Comparison of ENCODE assay signal across 24 mouse cellular contexts in the genomic region with DNA sequence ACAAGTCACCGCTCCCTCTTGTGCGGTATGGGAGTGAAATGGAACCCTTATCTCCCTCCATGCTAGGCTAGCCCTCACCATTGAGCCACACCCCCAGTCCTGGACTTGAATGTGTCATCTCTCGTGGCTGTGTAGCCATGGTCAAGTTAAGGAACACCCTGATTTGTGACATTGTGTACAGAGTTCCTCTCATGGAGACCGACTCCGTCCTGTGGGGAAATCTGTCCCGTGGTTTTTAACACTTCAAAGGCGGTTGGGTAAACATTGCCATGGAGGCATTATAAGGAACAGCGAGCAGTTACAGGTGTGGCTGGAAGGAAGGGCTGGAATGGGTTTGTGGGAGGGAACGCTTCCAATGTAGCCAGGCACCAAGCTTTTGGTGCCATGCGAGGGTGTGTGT. TPM values are rescaled to one million over a fixed set of nuclear protein-coding genes. Genes with fewer than 3 reads are reported as not detected.
A peak's percentile ranks its signal among the peaks of the same experiment; 100 is the strongest.
DNase-seq lines count a peak whose midpoint lies in the region; ATAC-seq and TF ChIP-seq lines count a peak whose summit lies in the region.
"Had no signal": no experiment of that assay in that cellular context is flagged by ENCODE, and none has a peak within 500 bp of the region (broad histone marks: within the 10 kb centered on the region; RNA-seq: fewer than 3 reads in every experiment).

No protein-coding gene starts in this region.

- H3K27me3 ChIP-seq in liver, embryonic 16.5 days (ENCODE audit: control insufficient read depth, insufficient read depth, low read depth, low read length) = peaks cover 6% of the 10 kb centered on the region
- peaks cover 22% of the 10 kb centered on the region for H3K27me3 ChIP-seq in liver, embryonic 11.5 days (replicated peaks; ENCODE audit: control insufficient read depth, insufficient read depth, low read length)
- peaks cover 15% of the 10 kb centered on the region for H3K27me3 ChIP-seq in intestine, embryonic 14.5 days (replicated peaks; ENCODE audit: control insufficient read depth, insufficient read depth, low read length)
- H3K27me3 ChIP-seq in lung, postnatal 0 days (replicated peaks; ENCODE audit: insufficient read depth, low read length) = no peaks in the 10 kb centered on the region
- H3K27me3 ChIP-seq in stomach, embryonic 16.5 days (ENCODE audit: control insufficient read depth, insufficient read depth, low read length) = peaks cover 10% of the 10 kb centered on the region; the same call in 1 of the 2 replicates
- no peaks in the 10 kb centered on the region for H3K27me3 ChIP-seq in cerebellum, adult 2 months (ENCODE audit: control insufficient read depth, insufficient read depth, low read length)

- no peak for TF ChIP-seq POLR2A in cerebellum, adult 2 months (IDR thresholded peaks at IDR 0.05; ENCODE audit: borderline replicate concordance, insufficient read depth, low read length)

- H3K9ac ChIP-seq in liver, embryonic 16.5 days (ENCODE audit: low read depth, low read length) = no peak overlapping the region
- H3K9ac ChIP-seq in liver, embryonic 11.5 days (ENCODE audit: low read depth, low read length) = no peak overlapping the region
- no peak overlapping the region for H3K9ac ChIP-seq in intestine, embryonic 14.5 days (ENCODE audit: low read length)
- H3K9ac ChIP-seq in lung, postnatal 0 days (replicated peaks; ENCODE audit: low read depth) = no peak overlapping the region
- H3K9ac ChIP-seq in stomach, embryonic 16.5 days (ENCODE audit: low read length) = no peak overlapping the region
- H3K9ac ChIP-seq: forebrain, embryonic 15.5 days; kidney, embryonic 15.5 days; limb, embryonic 12.5 days; liver, embryonic 14.5 days; neural tube, embryonic 13.5 days had no signal

- no peak overlapping the region for H3K4me3 ChIP-seq in liver, embryonic 16.5 days (ENCODE audit: low read depth, low read length)
- H3K4me3 ChIP-seq in liver, embryonic 11.5 days (ENCODE audit: low read depth, low read length) = no peak overlapping the region
- H3K4me3 ChIP-seq in intestine, embryonic 14.5 days (ENCODE audit: low read depth, low read length) = no peak overlapping the region
- no peak overlapping the region for H3K4me3 ChIP-seq in lung, postnatal 0 days (ENCODE audit: low read depth, low read length)
- no peak overlapping the region for H3K4me3 ChIP-seq in stomach, embryonic 16.5 days (replicated peaks; ENCODE audit: low read length)
- no peak overlapping the region for H3K4me3 ChIP-seq in cerebellum, adult 2 months (replicated peaks; ENCODE audit: insufficient read depth, low read depth, low read length)
- H3K4me3 ChIP-seq: forebrain, embryonic 15.5 days; heart, embryonic 10.5 days; kidney, embryonic 15.5 days; limb, embryonic 12.5 days; megakaryocyte, embryonic 14.5 days; neural tube, embryonic 13.5 days had no signal

- no peak overlapping the region for H3K4me2 ChIP-seq in liver, embryonic 16.5 days (ENCODE audit: low read depth, low read length)
- no peak overlapping the region for H3K4me2 ChIP-seq in liver, embryonic 11.5 days
- H3K4me2 ChIP-seq in intestine, embryonic 14.5 days (ENCODE audit: low read length) = no peak overlapping the region
- no peak overlapping the region for H3K4me2 ChIP-seq in lung, postnatal 0 days (replicated peaks; ENCODE audit: low read depth, low read length)
- no peak overlapping the region for H3K4me2 ChIP-seq in stomach, embryonic 16.5 days (ENCODE audit: low read depth, low read length)
- H3K4me2 ChIP-seq: forebrain, embryonic 15.5 days; kidney, embryonic 15.5 days; limb, embryonic 12.5 days; neural tube, embryonic 13.5 days had no signal

- 33% methylated on average over 10 of the region's 10 CpGs for WGBS in liver, embryonic 16.5 days (ENCODE audit: insufficient replicate concordance)
- WGBS in liver, embryonic 11.5 days = 56% methylated on average over 10 of the region's 10 CpGs
- WGBS in intestine, embryonic 14.5 days = 54% methylated on average over 10 of the region's 10 CpGs
- 32% methylated on average over 10 of the region's 10 CpGs for WGBS in lung, postnatal 0 days
- WGBS in stomach, embryonic 16.5 days = 47% methylated on average over 10 of the region's 10 CpGs
- WGBS in cerebellum, adult 2 months = 82% methylated on average over 10 of the region's 10 CpGs

- no peak for TF ChIP-seq EP300 in lung, postnatal 0 days (IDR thresholded peaks at IDR 0.05)

- ATAC-seq in liver, embryonic 16.5 days (ENCODE audit: low read depth) = peak; percentile 45; the same call in 1 of the 2 replicates
- ATAC-seq in liver, embryonic 11.5 days (replicated peaks; ENCODE audit: low FRiP score) = no peak
- peak; percentile 65 for ATAC-seq in intestine, embryonic 14.5 days (replicated peaks; ENCODE audit: low FRiP score, low TSS enrichment, low read depth)
- peak; percentile 86 for ATAC-seq in lung, postnatal 0 days
- ATAC-seq in stomach, embryonic 16.5 days (ENCODE audit: insufficient read depth, low FRiP score) = peak; percentile 67
- ATAC-seq: CD4-positive, CD25-positive, alpha-beta regulatory T cell, adult 4 months; forebrain, embryonic 15.5 days had no signal

- no peak for TF ChIP-seq CTCF in lung, postnatal 0 days (IDR thresholded peaks at IDR 0.05)
- no peak for TF ChIP-seq CTCF in cerebellum, adult 2 months (IDR thresholded peaks at IDR 0.05; ENCODE audit: borderline replicate concordance, insufficient read depth, low read depth, low read length)

- no peaks in the 10 kb centered on the region for H3K9me3 ChIP-seq in liver, embryonic 16.5 days (replicated peaks; ENCODE audit: control insufficient read depth, low read length)
- H3K9me3 ChIP-seq in liver, embryonic 11.5 days (ENCODE audit: control insufficient read depth, low read length) = no peaks in the 10 kb centered on the region
- no peaks in the 10 kb centered on the region for H3K9me3 ChIP-seq in intestine, embryonic 14.5 days (ENCODE audit: control insufficient read depth, low read length)
- H3K9me3 ChIP-seq in lung, postnatal 0 days (ENCODE audit: low read length) = no peaks in the 10 kb centered on the region
- H3K9me3 ChIP-seq in stomach, embryonic 16.5 days (replicated peaks; ENCODE audit: control insufficient read depth, low read length) = no peaks in the 10 kb centered on the region
- H3K9me3 ChIP-seq: forebrain, embryonic 15.5 days; heart, embryonic 10.5 days; kidney, embryonic 15.5 days; limb, embryonic 12.5 days; megakaryocyte, embryonic 14.5 days; neural tube, embryonic 13.5 days had no signal

- no peaks in the 10 kb centered on the region; the same call in 1 of the 2 replicates for H3K4me1 ChIP-seq in liver, embryonic 16.5 days (ENCODE audit: control insufficient read depth, low read depth, low read length)
- no peaks in the 10 kb centered on the region for H3K4me1 ChIP-seq in liver, embryonic 11.5 days (replicated peaks; ENCODE audit: control insufficient read depth, insufficient read depth, low read length)
- H3K4me1 ChIP-seq in intestine, embryonic 14.5 days (replicated peaks; ENCODE audit: control insufficient read depth, insufficient read depth, low read length) = 0 out of 2 replicates have a peak, but pooled peaks cover 11% of the 10 kb centered on the region
- no peaks in the 10 kb centered on the region for H3K4me1 ChIP-seq in lung, postnatal 0 days (ENCODE audit: insufficient read depth, low read depth, low read length)
- H3K4me1 ChIP-seq in stomach, embryonic 16.5 days (ENCODE audit: control insufficient read depth, insufficient read depth, low read length) = no peaks in the 10 kb centered on the region; the same call in 1 of the 2 replicates
- H3K4me1 ChIP-seq in cerebellum, adult 2 months (ENCODE audit: control insufficient read depth, insufficient read depth, low read length) = no peaks in the 10 kb centered on the region; the same call in 1 of the 2 replicates
- H3K4me1 ChIP-seq: megakaryocyte, embryonic 14.5 days; neural tube, embryonic 13.5 days had no signal

- no peak overlapping the region for H3K27ac ChIP-seq in liver, embryonic 16.5 days (ENCODE audit: low read length)
- H3K27ac ChIP-seq in liver, embryonic 11.5 days (ENCODE audit: low read depth, low read length) = no peak overlapping the region
- 0 out of 2 replicates have a peak overlapping the region, but pooled peaks have one; percentile 14 for H3K27ac ChIP-seq in intestine, embryonic 14.5 days (ENCODE audit: low read depth)
- no peak overlapping the region for H3K27ac ChIP-seq in lung, postnatal 0 days (ENCODE audit: low read length)
- H3K27ac ChIP-seq in stomach, embryonic 16.5 days (ENCODE audit: low read length) = no peak overlapping the region
- no peak overlapping the region for H3K27ac ChIP-seq in cerebellum, adult 2 months (ENCODE audit: insufficient read depth, low read length)
- H3K27ac ChIP-seq: forebrain, embryonic 15.5 days; heart, embryonic 10.5 days; kidney, embryonic 15.5 days; limb, embryonic 12.5 days; liver, embryonic 14.5 days; neural tube, embryonic 13.5 days had no signal

- no peak for DNase-seq in liver, embryonic 11.5 days (ENCODE audit: low spot score)
- DNase-seq in intestine, embryonic 14.5 days (ENCODE audit: low spot score) = peak; percentile 62
- peak; percentile 79 for DNase-seq in lung, postnatal 0 days (ENCODE audit: low spot score)
- no peak for DNase-seq in cerebellum, postnatal 36 days
- no peak for DNase-seq in layer of hippocampus, postnatal 25 days (ENCODE audit: extremely low spot score in 1 of 2, low spot score in 1 of 2)
- no peak for DNase-seq in cerebellum, adult 2 months
- DNase-seq: cerebellum, adult 18-20 months; gastrocnemius, postnatal 25 days; kidney, postnatal 4 days; midbrain, embryonic 14.5 days; right cerebral cortex, postnatal 25 days; thymus, postnatal 4 days had no signal

- no peaks in the 10 kb centered on the region for H3K36me3 ChIP-seq in liver, embryonic 16.5 days (ENCODE audit: control insufficient read depth, insufficient read depth)
- no peaks in the 10 kb centered on the region for H3K36me3 ChIP-seq in liver, embryonic 11.5 days (ENCODE audit: control insufficient read depth, insufficient read depth, low read length)
- no peaks in the 10 kb centered on the region for H3K36me3 ChIP-seq in intestine, embryonic 14.5 days (ENCODE audit: control insufficient read depth, insufficient read depth, low read length)
- H3K36me3 ChIP-seq in lung, postnatal 0 days (ENCODE audit: insufficient read depth, low read length) = no peaks in the 10 kb centered on the region
- no peaks in the 10 kb centered on the region for H3K36me3 ChIP-seq in stomach, embryonic 16.5 days (ENCODE audit: control insufficient read depth, insufficient read depth, low read length)
- H3K36me3 ChIP-seq: forebrain, embryonic 15.5 days; G1E; heart, embryonic 10.5 days; kidney, embryonic 15.5 days; limb, embryonic 12.5 days; neural tube, embryonic 13.5 days had no signal

RNA-seq across cellular contexts. Expression of gene Map3k21, which starts 6.8 kb away (rescaled TPM):
- polyA plus RNA-seq in liver, embryonic 16.5 days (2015; fragmentation: Nextera tagmentation; extraction: Ambion mirVana) = 0.08 and 0.21 TPM in 2 replicates
- polyA plus RNA-seq in liver, embryonic 11.5 days (2014; fragmentation: Nextera tagmentation; extraction: Ambion mirVana) = 0.07 and 0.14 TPM in 2 replicates
- 3.9 and 4.7 TPM in 2 replicates for polyA plus RNA-seq in intestine, embryonic 14.5 days (2014; fragmentation: Nextera tagmentation; extraction: Ambion mirVana)
- polyA plus RNA-seq in lung, postnatal 0 days (2015; fragmentation: Nextera tagmentation; extraction: Ambion mirVana) = 0.74 and 0.76 TPM in 2 replicates
- polyA plus RNA-seq in stomach, embryonic 16.5 days (2015; fragmentation: Nextera tagmentation; extraction: Ambion mirVana) = 0.94 and 1.0 TPM in 2 replicates
- 1 to 10 TPM; 1.1 to 1.5 TPM for total RNA-seq in layer of hippocampus, postnatal 25 days (2021)
- polyA plus RNA-seq in cerebellum, adult 2 months (2012; rRNA removed) = 1.1 TPM in 2 replicates
- total RNA-seq: common myeloid progenitor, adult 5-6 weeks had no signal
- polyA plus RNA-seq: CD4-positive, CD25-positive, alpha-beta regulatory T cell, adult 4 months; G1E had no signal

RNA-seq across cellular contexts. Expression of gene Pcnx2, which starts 18.9 kb away (rescaled TPM):
- 0.06 and 0.07 TPM in 2 replicates for polyA plus RNA-seq in liver, embryonic 16.5 days (2015; fragmentation: Nextera tagmentation; extraction: Ambion mirVana)
- polyA plus RNA-seq in liver, embryonic 11.5 days (2014; fragmentation: Nextera tagmentation; extraction: Ambion mirVana) = 0.47 and 0.67 TPM in 2 replicates
- polyA plus RNA-seq in intestine, embryonic 14.5 days (2014; fragmentation: Nextera tagmentation; extraction: Ambion mirVana) = 0.08 and 0.17 TPM in 2 replicates
- polyA plus RNA-seq in lung, postnatal 0 days (2015; fragmentation: Nextera tagmentation; extraction: Ambion mirVana) = 0.18 and 0.31 TPM in 2 replicates
- 0.39 and 0.41 TPM in 2 replicates for polyA plus RNA-seq in stomach, embryonic 16.5 days (2015; fragmentation: Nextera tagmentation; extraction: Ambion mirVana)
- total RNA-seq in layer of hippocampus, postnatal 25 days (2021) = 10 to 100 TPM; 66.0 to 66.3 TPM
- polyA plus RNA-seq in cerebellum, adult 2 months (2012; rRNA removed) = 40.4 and 41.4 TPM in 2 replicates
- total RNA-seq: common myeloid progenitor, adult 5-6 weeks had no signal
- polyA plus RNA-seq: G1E had no signal

Comparison
In these comparisons a context has a peak if more than half of its experiments do, and no peak if none do; other contexts are left out.
1. DNase-seq: peak in intestine, embryonic 14.5 days (single experiment) and lung, postnatal 0 days (single experiment); none in liver, embryonic 11.5 days (single experiment), cerebellum, postnatal 36 days (0 of 2), layer of hippocampus, postnatal 25 days (0 of 2) and cerebellum, adult 2 months (0 of 2).
2. RNA of gene Pcnx2, which starts 18.9 kb away (polyA plus RNA-seq): 40.4 to 41.4 TPM in cerebellum, adult 2 months; 0.47 to 0.67 TPM in liver, embryonic 11.5 days, 0.39 to 0.41 TPM in stomach, embryonic 16.5 days, 0.18 to 0.31 TPM in lung, postnatal 0 days, 0.08 to 0.17 TPM in intestine, embryonic 14.5 days and 0.06 to 0.07 TPM in liver, embryonic 16.5 days; every median in the first group is over 10 times any median in the second.